Mouse (Mus musculus) testis, postnatal 10 days (tissue): ENCODE data around the gene Rfxank.

Experiments
- DNase-seq: peaks from one replicate; pipeline ENCODE4 v3.0.0; 2021; ENCODE audit warnings: low spot score

Rfxank gene

GRCm38 (mm10) chr8:70139026-70139857 lies at the start of gene Rfxank, which contains the start of the genes Borcs8 and Mef2b:
TSS of gene Rfxank (minus strand) at chr8:70139154.
TSS of gene Borcs8 (plus strand) at chr8:70139499.
TSS of gene Mef2b (plus strand) at chr8:70139711.
- DNase-seq: peak; percentile 99

GRCm38 (mm10) chr8:70188707-70189106 lies 49.8 kb upstream of the Rfxank start:
- DNase-seq: no peak

GRCm38 (mm10) chr8:70183194-70183593 lies 44.2 kb upstream of the Rfxank start:
- DNase-seq: no peak

- no peak for DNase-seq
Measured at GRCm38 (mm10) chr8:70181903-70182252, 42.9 kb upstream of the Rfxank start.

GRCm38 (mm10) chr8:70181212-70181902 lies 42.4 kb upstream of the Rfxank start:
- DNase-seq: no peak

GRCm38 (mm10) chr8:70179082-70179481 lies 40.1 kb upstream of the Rfxank start:
- DNase-seq: no peak

- no peak for DNase-seq
Measured at GRCm38 (mm10) chr8:70178231-70178630, 39.3 kb upstream of the Rfxank start.

- DNase-seq: no peak
Measured at GRCm38 (mm10) chr8:70174079-70174478, 35.1 kb upstream of the Rfxank start.

- no peak for DNase-seq
Measured at GRCm38 (mm10) chr8:70173320-70173719, 34.4 kb upstream of the Rfxank start.

GRCm38 (mm10) chr8:70172043-70172681 lies 33.2 kb upstream of the Rfxank start, which contains the start of gene Tmem161a:
TSS of gene Tmem161a (plus strand) at chr8:70172356.
- DNase-seq: peak; percentile 93

- DNase-seq: no peak
Measured at GRCm38 (mm10) chr8:70171240-70171639, 32.3 kb upstream of the Rfxank start.

- no peak for DNase-seq
Measured at GRCm38 (mm10) chr8:70170748-70171147, 31.8 kb upstream of the Rfxank start.

GRCm38 (mm10) chr8:70170116-70170515 lies 31.2 kb upstream of the Rfxank start:
- DNase-seq: no peak

- peak; percentile 89 for DNase-seq
Measured at GRCm38 (mm10) chr8:70166504-70167110, 27.7 kb upstream of the Rfxank start.

- no peak for DNase-seq
Measured at GRCm38 (mm10) chr8:70163316-70163715, 24.4 kb upstream of the Rfxank start.

- DNase-seq: no peak
Measured at GRCm38 (mm10) chr8:70160015-70160414, 21.1 kb upstream of the Rfxank start.

- no peak for DNase-seq
Measured at GRCm38 (mm10) chr8:70159211-70159610, 20.3 kb upstream of the Rfxank start.

- DNase-seq: peak; percentile 89
Measured at GRCm38 (mm10) chr8:70158069-70158853, 19.3 kb upstream of the Rfxank start.

GRCm38 (mm10) chr8:70157240-70157800 lies 18.4 kb upstream of the Rfxank start:
- no peak for DNase-seq

GRCm38 (mm10) chr8:70152537-70153257 lies 13.7 kb upstream of the Rfxank start:
- peak; percentile 87 for DNase-seq
